Mouse (Mus musculus) limb, embryonic 15.5 days (tissue): ENCODE data around the gene Mrps27. TPM values are rescaled to one million over a fixed set of nuclear protein-coding genes. Genes with fewer than 3 reads are reported as not detected.

Experiments used
- ATAC-seq: fragments of 200-750 bp; cut with Nextera tagmentation; 2 replicates; pipeline ENCODE4 v1.8.0; 2017; ENCODE audit warnings: low read depth, moderate TSS enrichment; ENCODE audit not compliant: insufficient number of reproducible peaks, low FRiP score, low TSS enrichment
- H3K27ac ChIP-seq: fragments of 300-500 bp; sonication (generic); 2 replicates; pipeline ENCODE4 v1.5.1; 2015; ENCODE audit warnings: moderate library complexity, mild to moderate bottlenecking, inconsistent platforms
- H3K27me3 ChIP-seq: fragments of 300-500 bp; sonication (generic); 2 replicates; pipeline ENCODE4 v1.6.1; 2015; ENCODE audit warnings: inconsistent platforms
- H3K36me3 ChIP-seq: fragments of 300-500 bp; sonication (generic); 2 replicates; pipeline ENCODE4 v1.6.1; 2015; ENCODE audit warnings: inconsistent platforms
- H3K4me1 ChIP-seq: fragments of 300-500 bp; sonication (generic); 2 replicates; pipeline ENCODE4 v1.6.1; 2015; ENCODE audit warnings: inconsistent platforms
- H3K4me2 ChIP-seq: fragments of 300-500 bp; sonication (generic); 2 replicates; pipeline ENCODE4 v1.6.1; 2015; ENCODE audit warnings: mild to moderate bottlenecking, inconsistent platforms
- H3K4me3 ChIP-seq: fragments of 300-500 bp; sonication (generic); 2 replicates; pipeline ENCODE4 v1.5.1; 2015; ENCODE audit warnings: mild to moderate bottlenecking, inconsistent platforms
- H3K9ac ChIP-seq: fragments of 300-500 bp; sonication (generic); 2 replicates; pipeline ENCODE4 v1.6.1; 2015; ENCODE audit warnings: inconsistent platforms
- H3K9me3 ChIP-seq: fragments of 300-500 bp; sonication (generic); 2 replicates; pipeline ENCODE4 v1.6.1; 2016; ENCODE audit warnings: inconsistent platforms
- WGBS: fragments of 180-500 bp; shearing (Covaris S2); methylation state at CpG from one replicate; pipeline ENCODE4 v1.1.7; 2015; 5-methylcytosine and 5-hydroxymethylcytosine counted together
- polyA plus RNA-seq: library from polyadenylated mRNA; unstranded; fragments of >200 nt; fragmentation: Nextera tagmentation; extraction: Ambion mirVana; gene quantifications from 2 replicates; pipeline ENCODE4 v1.2.1, GENCODE M21; 2015

Mrps27 gene
- polyA plus RNA-seq, 1 experiment from 2014 or later, result 50.2 TPM

DNA sequence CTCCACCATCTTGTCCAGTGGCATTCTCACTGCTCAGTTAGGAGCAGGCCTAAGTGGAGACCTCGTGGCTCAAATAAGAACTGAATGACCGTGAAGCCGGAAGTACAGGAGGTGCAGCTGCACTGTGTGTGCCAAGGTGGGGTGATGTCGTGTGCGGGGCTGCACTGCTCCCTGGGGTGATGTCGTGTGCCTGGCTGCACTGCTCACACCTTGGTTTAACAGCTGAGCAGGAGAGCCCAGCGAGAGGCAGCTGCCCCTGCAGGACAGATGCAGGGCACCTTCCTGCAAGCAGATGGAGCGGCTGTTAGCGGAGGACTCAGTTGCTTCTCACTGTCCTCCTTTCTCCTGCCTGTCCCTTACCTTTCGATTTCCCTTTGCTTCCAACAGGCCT is 69.8 kb downstream of the Mrps27 start:
- WGBS, result 33% methylated on average over 10 of the region's 10 CpGs
- H3K4me3 ChIP-seq, result no peak overlapping the region

DNA sequence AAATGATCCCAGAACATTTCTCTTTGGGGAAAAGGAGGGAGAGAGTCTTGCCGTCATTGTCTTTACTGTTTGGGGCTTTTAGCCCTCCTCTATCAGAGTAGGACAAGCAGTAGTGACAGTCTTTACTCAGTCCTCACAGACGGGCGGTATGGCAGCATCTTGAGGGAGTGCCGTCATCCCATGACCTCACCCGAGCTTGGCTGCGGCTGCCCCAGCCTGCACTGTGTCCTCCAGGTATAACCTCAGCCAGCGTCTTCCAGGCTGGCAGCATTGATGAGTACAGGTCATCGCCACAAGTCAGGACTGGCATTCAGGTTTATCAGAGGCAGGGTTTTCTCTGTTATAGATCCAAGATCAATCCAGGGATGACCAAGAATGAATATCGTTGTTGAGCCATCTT is 72.0 kb downstream of the Mrps27 start:
- H3K4me2 ChIP-seq, result no peak overlapping the region
- H3K4me3 ChIP-seq, result no peak overlapping the region
- H3K9ac ChIP-seq, result no peak overlapping the region
- H3K9me3 ChIP-seq, result no peaks in the 10 kb centered on the region
- H3K27ac ChIP-seq, result no peak overlapping the region
- H3K36me3 ChIP-seq, result peaks cover 39% of the 10 kb centered on the region
- H3K27me3 ChIP-seq, result no peaks in the 10 kb centered on the region
- ATAC-seq, result no peak
- 82% methylated on average over 9 of the region's 9 CpGs for WGBS
- peaks cover 21% of the 10 kb centered on the region for H3K4me1 ChIP-seq

More for the DNA sequence above, 69.8 kb downstream of the Mrps27 start:
- no peak overlapping the region for H3K4me2 ChIP-seq
- H3K9me3 ChIP-seq, result no peaks in the 10 kb centered on the region
- no peaks in the 10 kb centered on the region for H3K27me3 ChIP-seq
- H3K27ac ChIP-seq, result peak overlapping the region; percentile 67
- H3K4me1 ChIP-seq, result peaks cover 21% of the 10 kb centered on the region
- no peak overlapping the region for H3K9ac ChIP-seq
- ATAC-seq, result peak; percentile 45; the same call in 1 of the 2 replicates
- H3K36me3 ChIP-seq, result peaks cover 55% of the 10 kb centered on the region

DNA sequence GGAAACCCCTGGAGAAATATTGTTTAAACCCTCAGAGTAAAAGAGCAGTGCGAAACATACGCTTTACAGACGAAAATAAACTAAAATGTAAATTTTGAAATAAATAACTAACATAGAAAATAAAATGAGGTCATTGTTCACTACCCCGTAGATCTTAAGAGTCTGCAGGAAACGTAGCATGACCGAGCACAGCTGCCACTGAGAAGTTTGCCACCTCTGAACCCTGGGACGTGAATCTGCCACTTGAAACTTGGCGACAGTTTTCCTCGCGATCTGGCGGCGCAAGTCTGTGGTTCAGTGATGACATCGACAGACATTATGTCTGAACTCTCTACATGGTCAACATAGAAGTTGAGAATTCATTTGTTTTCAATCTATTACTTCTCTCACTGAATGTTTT is 79.0 kb downstream of the Mrps27 start:
- Histone ChIP-seq H3K27me3 (no peaks in the 10 kb centered on the region), H3K36me3 (peaks cover 30% of the 10 kb centered on the region), H3K4me3 (no peak overlapping the region), H3K9me3 (no peaks in the 10 kb centered on the region), H3K4me1 (no peaks in the 10 kb centered on the region), H3K9ac (no peak overlapping the region), H3K4me2 (no peak overlapping the region), H3K27ac (no peak overlapping the region)
- no peak for ATAC-seq
- 78% methylated on average over 13 of the region's 13 CpGs for WGBS

DNA sequence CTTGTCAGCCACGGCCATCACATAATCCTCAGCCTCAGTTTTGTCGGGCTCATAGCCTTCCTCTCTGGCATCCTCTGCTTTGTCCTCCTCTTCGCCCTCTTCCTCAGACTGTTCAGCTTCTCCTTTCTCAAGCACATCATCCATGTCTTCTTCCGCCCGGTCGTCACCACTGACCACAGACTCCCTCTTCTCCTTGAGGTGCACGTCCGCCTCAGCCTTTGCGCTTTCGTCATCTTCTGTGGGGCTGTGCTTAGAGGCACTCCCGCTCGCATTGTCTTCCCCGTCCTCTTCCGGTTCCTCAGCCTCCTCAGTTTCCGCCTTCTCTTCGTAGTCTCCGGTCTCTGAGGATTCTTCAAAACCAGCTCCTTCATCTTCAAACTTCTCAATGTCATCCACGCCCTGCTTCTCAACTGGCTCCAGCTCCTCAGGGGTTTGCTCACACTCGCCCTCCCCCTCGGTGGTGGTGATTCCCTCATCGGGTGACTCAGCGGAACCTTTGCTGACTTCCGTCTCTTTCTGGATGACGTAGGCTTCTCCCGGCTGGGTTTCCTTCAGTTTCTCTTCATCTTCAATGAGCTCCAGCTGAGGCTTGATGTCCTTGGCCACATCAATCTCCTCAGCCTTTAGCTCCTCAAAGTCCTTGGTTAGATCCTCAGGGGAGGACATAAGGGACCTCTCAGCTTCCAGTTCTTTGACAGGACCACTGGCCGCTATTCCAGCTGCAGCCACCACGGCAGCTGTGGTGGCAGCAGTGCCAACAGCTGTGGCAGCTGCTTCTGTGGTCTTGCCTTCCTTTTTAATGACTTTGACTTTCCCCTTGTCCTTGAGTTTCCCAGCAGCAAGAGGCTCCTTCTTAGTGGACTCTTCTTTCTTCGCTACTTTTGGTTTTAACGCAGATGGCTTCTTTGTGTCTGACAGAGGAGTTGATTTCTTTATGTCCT is 88.8 kb downstream of the Mrps27 start:
- no peaks in the 10 kb centered on the region for H3K27me3 ChIP-seq
- H3K36me3 ChIP-seq, result peaks cover 63% of the 10 kb centered on the region
- H3K4me3 ChIP-seq, result no peak overlapping the region
- no peaks in the 10 kb centered on the region for H3K4me1 ChIP-seq
- WGBS, result 90% methylated on average over 29 of the region's 29 CpGs
- no peak overlapping the region for H3K9ac ChIP-seq
- no peak overlapping the region for H3K4me2 ChIP-seq
- ATAC-seq, result no peak
- H3K27ac ChIP-seq, result no peak overlapping the region
- no peaks in the 10 kb centered on the region for H3K9me3 ChIP-seq

DNA sequence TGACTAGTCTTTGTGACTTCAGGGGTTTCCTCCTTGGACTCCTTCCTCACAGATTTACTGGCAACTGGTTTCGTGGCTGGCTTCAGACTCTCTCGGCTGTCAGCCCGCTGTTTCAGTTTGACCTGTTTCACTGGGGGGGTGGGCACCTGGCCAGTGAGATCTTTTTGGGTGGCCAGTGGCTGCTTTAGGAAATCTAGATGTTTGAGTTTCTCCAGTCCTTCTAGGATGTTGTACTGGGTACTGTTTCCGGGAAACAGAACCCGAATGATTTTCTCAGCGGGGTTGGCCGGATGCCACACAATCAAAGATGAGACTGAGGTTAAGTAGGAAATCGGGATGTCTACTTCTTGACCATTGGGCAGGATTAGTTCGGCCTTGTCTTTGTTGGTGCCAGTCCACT is 89.9 kb downstream of the Mrps27 start:
- no peak overlapping the region for H3K4me3 ChIP-seq
- H3K27me3 ChIP-seq, result no peaks in the 10 kb centered on the region
- no peak for ATAC-seq
- H3K9me3 ChIP-seq, result no peaks in the 10 kb centered on the region
- peaks cover 62% of the 10 kb centered on the region for H3K36me3 ChIP-seq
- 96% methylated on average over 9 of the region's 9 CpGs for WGBS
- H3K4me1 ChIP-seq, result no peaks in the 10 kb centered on the region
- H3K9ac ChIP-seq, result no peak overlapping the region
- no peak overlapping the region for H3K27ac ChIP-seq
- no peak overlapping the region for H3K4me2 ChIP-seq

DNA sequence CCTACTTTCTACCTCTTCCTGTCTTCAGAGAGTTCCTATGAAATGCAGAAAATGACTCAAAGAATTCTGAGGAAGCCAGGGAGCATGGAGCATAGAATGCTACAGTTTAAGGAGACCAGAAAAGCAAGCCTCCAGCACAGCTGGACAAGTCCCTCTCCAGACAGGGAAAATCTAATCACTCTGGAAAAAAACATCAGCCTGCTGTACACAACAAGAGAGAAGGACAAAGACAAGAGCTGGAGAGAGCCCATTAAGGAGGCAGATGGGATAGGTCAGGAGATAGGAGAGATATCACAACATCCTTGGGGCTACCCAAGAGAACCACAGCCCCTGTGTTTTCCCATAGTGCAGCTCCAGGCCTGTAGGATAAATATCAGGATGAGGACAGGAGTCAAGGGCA is 92.5 kb downstream of the Mrps27 start:
- no peak for ATAC-seq
- Histone ChIP-seq H3K9ac (no peak overlapping the region), H3K4me1 (peaks cover 6% of the 10 kb centered on the region; the same call in 1 of the 2 replicates), H3K4me2 (no peak overlapping the region), H3K36me3 (peaks cover 54% of the 10 kb centered on the region), H3K27me3 (no peaks in the 10 kb centered on the region), H3K9me3 (no peaks in the 10 kb centered on the region), H3K4me3 (no peak overlapping the region), H3K27ac (no peak overlapping the region)

DNA sequence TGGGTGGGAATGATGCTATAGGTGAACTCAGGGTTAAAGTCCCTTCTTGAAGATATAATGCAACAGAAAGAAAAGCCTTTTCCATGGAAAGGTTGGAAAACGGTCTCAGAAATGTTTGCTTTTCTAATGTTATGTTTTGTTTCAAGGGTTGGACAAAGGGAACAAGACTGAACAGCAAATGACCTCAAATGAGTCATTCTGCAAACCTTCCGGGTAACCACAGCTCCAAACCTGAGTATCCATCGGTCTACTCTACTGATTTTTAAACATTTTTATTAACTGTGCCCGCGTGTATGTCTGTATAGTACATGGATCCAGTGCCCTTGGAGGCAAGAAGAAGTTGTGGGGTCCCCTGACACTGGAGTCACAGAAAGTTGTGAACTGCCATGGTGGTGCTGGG is 94.8 kb downstream of the Mrps27 start:
- no peak overlapping the region for H3K27ac ChIP-seq
- no peak overlapping the region for H3K4me2 ChIP-seq
- peaks cover 37% of the 10 kb centered on the region for H3K36me3 ChIP-seq
- no peak for ATAC-seq
- H3K27me3 ChIP-seq, result no peaks in the 10 kb centered on the region
- peaks cover 12% of the 10 kb centered on the region for H3K4me1 ChIP-seq
- no peaks in the 10 kb centered on the region for H3K9me3 ChIP-seq
- 96% methylated on average over 5 of the region's 5 CpGs for WGBS
- H3K4me3 ChIP-seq, result no peak overlapping the region
- no peak overlapping the region for H3K9ac ChIP-seq

DNA sequence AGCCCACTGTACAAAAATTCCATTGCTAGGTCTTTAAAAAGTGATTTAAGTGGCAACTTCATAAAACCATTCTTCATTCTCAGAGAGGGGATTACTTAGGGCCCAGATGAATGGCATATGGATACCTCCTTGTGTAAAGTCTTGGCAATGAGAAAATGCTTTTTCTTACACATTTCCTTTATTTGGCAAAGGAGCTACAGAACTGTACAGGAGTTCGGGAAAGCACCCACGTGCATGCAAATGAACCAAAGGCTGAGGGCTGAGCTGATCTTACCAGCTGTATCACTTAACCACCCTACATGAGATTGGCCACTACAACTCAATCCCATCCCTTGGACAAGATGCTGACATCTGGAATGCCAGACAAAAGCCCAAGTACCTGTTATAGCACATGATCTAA is 95.6 kb downstream of the Mrps27 start:
- Histone ChIP-seq H3K27ac (no peak overlapping the region), H3K9me3 (no peaks in the 10 kb centered on the region), H3K27me3 (no peaks in the 10 kb centered on the region), H3K36me3 (peaks cover 29% of the 10 kb centered on the region), H3K4me1 (peaks cover 19% of the 10 kb centered on the region), H3K9ac (no peak overlapping the region), H3K4me2 (no peak overlapping the region), H3K4me3 (no peak overlapping the region)
- WGBS, result 77% methylated on average over 2 of the region's 2 CpGs
- ATAC-seq, result no peak

DNA sequence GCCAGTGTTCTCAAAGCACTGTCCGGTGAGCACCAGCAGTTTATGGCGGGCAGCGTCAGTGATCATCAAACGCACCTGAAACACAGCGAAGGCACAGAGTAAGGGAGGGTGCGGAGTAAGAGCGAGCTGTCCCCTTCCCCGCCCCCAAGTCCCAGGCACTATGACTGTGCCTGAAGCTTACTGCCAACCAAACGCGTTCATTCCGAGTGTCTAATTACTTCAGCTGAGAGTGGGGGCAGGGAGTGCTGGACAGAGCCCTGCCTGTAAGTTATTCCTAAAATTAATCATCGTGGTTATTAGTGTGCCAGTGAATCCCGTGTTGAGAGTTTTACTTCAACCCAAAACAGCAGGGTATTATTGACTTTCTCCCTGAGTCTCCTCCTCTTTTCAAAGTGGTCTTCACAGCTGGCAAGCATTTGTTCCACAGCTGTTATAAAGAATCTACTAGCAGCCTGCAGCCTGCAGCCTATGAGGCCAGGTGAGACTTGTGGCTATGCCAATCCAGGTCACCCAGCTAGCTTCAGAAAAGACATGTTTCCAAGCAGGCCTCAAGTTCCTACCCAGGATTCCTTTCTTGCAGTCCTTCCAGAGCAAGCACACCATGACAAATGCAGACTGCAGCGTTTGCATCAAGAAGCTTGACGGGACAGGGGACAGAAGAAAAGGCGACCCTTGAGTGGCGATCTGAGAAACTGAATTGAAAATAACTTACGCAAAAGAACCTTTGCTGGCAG is 97.3 kb downstream of the Mrps27 start:
- Histone ChIP-seq H3K27ac (peak overlapping the region; percentile 17; the same call in 1 of the 2 replicates), H3K9me3 (no peaks in the 10 kb centered on the region), H3K4me3 (no peak overlapping the region), H3K36me3 (peaks cover 29% of the 10 kb centered on the region), H3K4me1 (peaks cover 19% of the 10 kb centered on the region), H3K9ac (no peak overlapping the region), H3K27me3 (no peaks in the 10 kb centered on the region), H3K4me2 (no peak overlapping the region)
- no peak for ATAC-seq
- WGBS, result 38% methylated on average over 18 of the region's 18 CpGs

DNA sequence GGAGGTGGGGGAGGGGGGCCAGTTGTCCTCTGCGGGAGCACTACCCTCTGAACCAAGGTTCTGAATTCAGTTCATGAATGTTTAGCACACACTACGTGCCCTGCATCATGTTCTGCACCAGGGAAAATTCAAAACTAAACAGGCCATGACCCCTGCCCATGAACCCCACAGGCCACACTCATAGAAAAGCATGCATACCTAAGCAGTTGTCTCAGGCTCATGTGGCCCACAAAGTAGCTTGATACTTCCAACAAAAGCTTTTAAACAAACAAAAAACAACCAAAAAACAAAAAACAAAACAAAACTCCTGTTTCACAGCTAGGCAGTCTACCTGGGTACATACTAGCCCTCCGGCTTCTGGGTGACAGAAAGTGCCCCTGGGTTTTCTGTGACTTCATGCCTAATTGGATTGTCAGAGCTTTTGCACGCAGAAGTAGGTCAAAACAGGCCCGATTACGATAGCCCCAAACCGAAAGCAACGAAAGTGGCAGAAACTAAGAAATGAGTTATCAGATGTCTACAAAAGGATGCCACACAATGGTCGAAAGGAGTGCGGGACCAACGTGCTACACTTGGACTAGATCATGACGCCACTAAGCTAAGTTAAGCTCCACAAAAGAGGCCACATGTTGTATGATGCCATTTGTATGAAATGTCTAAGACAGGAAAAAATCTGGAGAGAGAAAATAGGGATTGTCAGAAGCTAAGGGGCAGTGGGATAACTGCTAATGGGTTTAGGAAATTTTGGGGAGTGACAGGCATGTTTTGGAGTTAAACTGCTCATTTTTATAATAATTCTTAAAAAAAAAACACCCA is 98.1 kb downstream of the Mrps27 start:
- H3K36me3 ChIP-seq, result peaks cover 25% of the 10 kb centered on the region
- no peak overlapping the region for H3K4me2 ChIP-seq
- peaks cover 24% of the 10 kb centered on the region for H3K4me1 ChIP-seq
- H3K27me3 ChIP-seq, result no peaks in the 10 kb centered on the region
- no peak for ATAC-seq
- H3K9ac ChIP-seq, result no peak overlapping the region
- H3K9me3 ChIP-seq, result no peaks in the 10 kb centered on the region
- H3K27ac ChIP-seq, result no peak overlapping the region; the same call in 1 of the 2 replicates
- WGBS, result 75% methylated on average over 12 of the region's 12 CpGs
- no peak overlapping the region for H3K4me3 ChIP-seq

DNA sequence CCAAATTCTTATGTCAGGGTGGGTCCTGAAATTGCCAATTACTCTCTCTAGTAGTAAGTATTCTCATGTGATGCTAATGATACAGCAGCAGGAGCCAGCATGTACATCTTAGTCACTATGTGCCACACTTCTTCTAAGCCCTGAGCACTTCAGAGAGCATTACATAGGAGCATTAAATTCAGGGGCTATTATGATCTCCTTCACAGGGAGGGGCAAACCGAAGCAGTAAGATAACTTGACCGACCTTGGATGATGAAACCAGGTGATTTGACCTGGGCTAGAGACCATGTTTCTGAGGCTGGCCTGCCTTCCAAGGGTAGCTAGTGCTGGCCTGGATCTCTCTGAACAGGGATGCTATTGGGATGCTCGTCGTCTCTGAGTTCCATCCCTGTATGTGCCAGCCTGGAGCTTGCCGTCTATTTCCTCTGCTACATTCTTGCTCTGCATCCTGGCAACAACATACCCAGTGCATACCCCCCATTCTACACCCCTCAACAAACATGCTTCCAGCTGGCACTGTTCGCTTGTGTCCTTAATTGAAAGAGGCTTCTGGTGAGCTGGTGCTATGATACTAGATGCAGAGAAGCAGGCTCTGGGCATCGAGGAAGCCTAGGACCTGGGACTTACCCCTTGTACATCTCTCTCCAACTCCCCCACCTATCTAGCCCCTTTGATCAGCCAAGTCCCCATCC is 99.0 kb downstream of the Mrps27 start:
- Histone ChIP-seq H3K36me3 (peaks cover 24% of the 10 kb centered on the region), H3K4me1 (peaks cover 24% of the 10 kb centered on the region), H3K27ac (no peak overlapping the region), H3K4me3 (no peak overlapping the region), H3K27me3 (no peaks in the 10 kb centered on the region), H3K9ac (no peak overlapping the region), H3K4me2 (no peak overlapping the region), H3K9me3 (no peaks in the 10 kb centered on the region)
- no peak for ATAC-seq
- WGBS, result 85% methylated on average over 7 of the region's 7 CpGs
